Mouse (Mus musculus): ENCODE measurements around the gene Cd24a. TPM values are rescaled to one million over a fixed set of nuclear protein-coding genes. Genes with fewer than 3 reads are reported as not detected.

Cd24a gene
- polyA plus RNA-seq, 1 experiment from 2014 or later = 352 TPM

DNA sequence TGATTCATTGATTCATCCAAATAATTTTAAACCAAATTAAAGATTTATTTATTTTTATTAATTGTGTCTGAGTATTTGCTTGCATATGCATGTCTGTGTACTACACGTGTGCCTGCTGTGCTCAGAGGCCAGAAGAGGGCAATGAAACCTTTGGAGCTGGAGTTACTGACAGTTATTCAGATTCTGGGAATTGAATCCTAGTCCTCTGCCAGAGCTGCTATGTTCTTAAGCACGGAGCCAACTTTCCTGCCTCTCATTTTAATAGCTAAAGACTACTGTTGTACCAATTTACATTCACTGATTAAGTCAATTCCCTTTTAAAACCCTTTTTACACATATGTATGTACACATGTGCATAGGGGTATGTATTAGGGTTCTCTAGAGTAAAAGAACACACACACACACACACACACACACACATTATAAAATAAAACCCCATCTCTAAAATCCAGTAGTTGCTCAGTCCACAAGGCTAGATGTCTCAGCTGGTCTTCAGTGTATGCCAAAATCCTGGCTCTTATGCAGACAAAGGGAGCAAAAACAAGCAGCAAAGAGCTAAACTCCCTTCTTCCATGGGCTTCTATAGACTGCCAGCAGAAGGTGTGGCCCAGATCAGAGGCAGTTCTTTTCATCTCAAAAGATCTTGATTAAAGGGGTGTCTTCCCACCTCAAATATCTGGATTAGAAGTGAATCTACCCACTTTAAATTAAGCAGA is 53.7 kb downstream of the Cd24a start:
- WGBS = 78% methylated on average over 2 of the region's 2 CpGs
- H3K9me3 ChIP-seq = no peaks in the 10 kb centered on the region
- H3K36me3 ChIP-seq = no peaks in the 10 kb centered on the region
- H3K4me1 ChIP-seq = no peaks in the 10 kb centered on the region
- H3K27ac ChIP-seq = no peak overlapping the region
- no peak overlapping the region for H3K4me3 ChIP-seq (replicated peaks)
- H3K4me2 ChIP-seq = no peak overlapping the region
- no peaks in the 10 kb centered on the region for H3K27me3 ChIP-seq (replicated peaks)
- no peak overlapping the region for H3K9ac ChIP-seq
- no peak for ATAC-seq (ENCODE audit: insufficient read depth, low FRiP score, low read depth)

DNA sequence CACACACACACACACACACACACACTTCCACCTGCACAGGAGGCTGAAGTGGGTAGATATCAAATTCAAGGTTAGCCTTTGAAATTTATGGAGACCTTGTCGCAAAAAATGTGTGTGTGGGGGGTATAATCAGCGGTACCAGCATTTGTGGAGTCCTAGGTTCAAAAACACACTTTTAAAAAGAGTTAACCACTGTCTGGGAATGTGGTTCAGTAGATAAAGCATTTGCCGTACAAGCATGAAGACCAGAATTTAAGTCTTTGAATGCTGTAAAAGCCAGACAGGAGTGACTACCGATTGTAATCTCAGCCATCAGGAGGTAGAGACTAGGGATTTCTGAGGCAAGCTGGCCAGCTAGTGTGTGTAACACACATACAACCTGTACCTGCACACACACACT is 55.0 kb downstream of the Cd24a start:
- H3K9me3 ChIP-seq = no peaks in the 10 kb centered on the region
- WGBS = 79% methylated on average over 4 of the region's 4 CpGs
- ATAC-seq (ENCODE audit: insufficient read depth, low FRiP score, low read depth) = no peak
- H3K27me3 ChIP-seq (replicated peaks) = no peaks in the 10 kb centered on the region
- H3K27ac ChIP-seq = no peak overlapping the region
- no peak overlapping the region for H3K9ac ChIP-seq
- H3K4me3 ChIP-seq (replicated peaks) = no peak overlapping the region
- H3K4me1 ChIP-seq = no peaks in the 10 kb centered on the region
- H3K4me2 ChIP-seq = no peak overlapping the region
- H3K36me3 ChIP-seq = no peaks in the 10 kb centered on the region

Other genes starting within 250 kb of the Cd24a start
- 3.2 and 4.0 TPM in 2 replicates for gene Bend3, start 99.5 kb upstream of the Cd24a start, polyA plus RNA-seq (2015; fragmentation: Nextera tagmentation; extraction: Ambion mirVana)
- gene Gm9803, start 54.2 kb upstream of the Cd24a start, polyA plus RNA-seq (2015; fragmentation: Nextera tagmentation; extraction: Ambion mirVana) = 9.6 and 36.0 TPM in 2 replicates
- 64.6 and 66.9 TPM in 2 replicates for gene 1700021F05Rik, start 37.3 kb upstream of the Cd24a start, polyA plus RNA-seq (2015; fragmentation: Nextera tagmentation; extraction: Ambion mirVana)